Mouse (Mus musculus): Measurements from ENCODE around the gene Parm1. TPM values are rescaled to one million over a fixed set of nuclear protein-coding genes. Genes with fewer than 3 reads are reported as not detected.

The Parm1 gene
- total RNA-seq, 4 experiments from 2014 or later = 99.4 to 150 (median 100) TPM

DNA sequence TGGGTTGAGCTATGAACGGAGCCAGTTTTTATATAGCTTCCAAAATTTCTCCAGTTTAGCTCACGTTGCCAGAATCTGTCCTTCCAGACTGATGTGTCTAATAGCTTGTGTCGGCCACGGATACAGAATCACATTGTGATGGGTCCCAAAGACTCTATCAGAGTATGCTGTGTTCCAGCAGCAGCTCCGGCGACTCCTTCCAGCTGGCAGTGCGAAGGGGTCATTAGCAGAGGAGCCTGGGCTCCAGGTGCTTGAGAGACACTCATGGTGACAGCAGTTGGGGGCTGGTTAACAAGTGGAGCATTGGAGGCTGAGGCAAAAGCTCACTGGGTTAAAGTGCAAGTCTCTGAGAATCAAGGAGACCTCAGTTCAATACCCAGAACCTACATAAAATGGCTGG, 61.5 kb downstream of the Parm1 start:
- no peak for DNase-seq

- DNase-seq = no peak
Observed at GRCm38 (mm10) chr5:91581799-91582198, 64.4 kb downstream of the Parm1 start.

- no peak for DNase-seq
Observed at GRCm38 (mm10) chr5:91586206-91586605, 68.8 kb downstream of the Parm1 start.

DNA sequence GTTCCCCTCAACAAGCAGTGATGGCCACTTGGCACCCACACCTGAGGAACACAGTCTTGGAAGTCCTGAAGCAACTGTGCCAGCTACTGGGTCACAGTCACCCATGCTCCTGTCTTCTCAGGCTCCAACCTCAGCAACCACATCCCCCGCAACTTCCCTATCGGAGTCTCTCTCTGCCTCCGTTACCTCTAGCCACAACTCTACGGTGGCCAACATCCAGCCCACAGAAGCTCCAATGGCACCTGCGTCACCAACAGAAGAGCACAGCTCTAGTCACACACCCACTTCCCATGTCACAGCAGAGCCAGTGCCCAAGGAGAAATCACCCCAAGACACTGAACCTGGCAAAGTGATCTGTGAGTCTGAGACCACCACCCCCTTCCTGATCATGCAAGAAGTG, 76.7 kb downstream of the Parm1 start:
- no peak for DNase-seq

GRCm38 (mm10) chr5:91597216-91597615, 79.8 kb downstream of the Parm1 start:
- DNase-seq = no peak

GRCm38 (mm10) chr5:91599801-91600200, 82.4 kb downstream of the Parm1 start:
- no peak for DNase-seq

- no peak for DNase-seq
Observed at GRCm38 (mm10) chr5:91603347-91603746, 85.9 kb downstream of the Parm1 start.

DNA sequence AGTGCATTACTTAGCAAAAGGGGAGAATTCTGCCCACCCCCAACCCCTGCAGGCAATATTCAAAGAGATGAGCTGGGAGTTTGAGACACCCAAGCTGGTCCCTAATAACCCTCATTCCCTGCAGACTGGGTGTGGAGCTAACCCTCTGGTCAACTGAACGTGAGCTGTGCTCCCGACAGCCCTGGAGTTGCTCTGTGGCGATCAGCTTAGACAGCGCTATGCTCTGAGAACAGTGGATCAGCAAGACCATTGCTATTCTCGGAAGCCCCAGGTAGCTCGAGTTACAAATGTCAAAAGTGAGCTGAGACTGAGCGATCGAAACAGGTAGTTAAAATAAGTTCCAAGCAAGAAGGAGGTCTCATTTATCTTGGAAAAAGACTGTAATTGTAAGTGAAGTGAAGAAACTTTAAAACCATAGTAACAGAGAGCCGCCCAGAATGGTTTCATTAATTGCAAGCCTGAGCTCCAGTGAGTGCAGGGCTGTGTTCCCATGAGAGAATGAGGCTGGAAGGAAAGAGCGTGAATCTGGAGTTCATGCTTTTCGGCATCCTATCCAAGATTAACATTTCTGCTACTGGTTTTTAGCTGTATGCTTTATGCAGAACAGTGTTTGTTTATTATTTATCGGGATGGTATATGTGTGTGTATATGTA, 86.5 kb downstream of the Parm1 start:
- DNase-seq = no peak

GRCm38 (mm10) chr5:91607234-91607633, 89.8 kb downstream of the Parm1 start:
- no peak for DNase-seq

DNA sequence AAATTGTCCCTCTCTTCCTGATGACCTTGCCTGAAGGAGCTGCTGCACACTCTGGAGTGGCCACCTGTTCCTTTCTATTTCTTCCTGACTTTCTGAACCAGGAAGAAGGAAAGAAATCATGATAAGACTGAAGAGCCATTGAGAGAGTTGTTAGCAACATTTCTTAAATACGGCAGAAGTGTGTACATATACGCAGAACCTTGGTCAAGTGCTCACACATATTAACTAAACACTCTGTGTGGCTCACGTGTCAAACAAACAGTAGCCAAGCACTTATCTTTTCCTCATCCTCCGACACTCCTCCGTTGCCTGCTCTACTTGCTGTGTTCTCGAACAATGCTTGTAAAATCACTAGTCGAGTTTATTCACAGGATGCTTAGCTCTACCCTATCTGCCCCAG, 90.4 kb downstream of the Parm1 start:
- DNase-seq = no peak

DNA sequence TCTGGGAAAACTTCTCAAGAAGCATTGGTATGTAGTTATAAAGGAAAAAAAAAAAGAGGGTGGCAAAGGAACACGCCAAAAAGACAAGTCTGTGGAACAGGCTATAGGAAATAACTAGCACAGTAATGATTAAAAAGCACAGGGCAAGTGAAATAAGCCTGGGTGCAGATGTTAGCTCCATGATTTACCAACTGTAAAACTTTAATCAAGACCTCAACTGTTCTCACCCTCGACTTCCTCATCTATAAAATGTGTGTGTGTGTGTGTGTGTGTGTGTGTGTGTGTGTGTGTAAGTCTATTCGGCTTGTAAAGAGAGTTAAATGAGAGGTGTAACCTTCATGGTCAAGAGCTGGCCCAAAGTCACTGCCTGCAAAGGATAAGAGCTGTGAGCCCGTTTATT, 91.6 kb downstream of the Parm1 start:
- no peak for DNase-seq

- no peak for DNase-seq
Observed at GRCm38 (mm10) chr5:91609511-91610300, 92.3 kb downstream of the Parm1 start.

DNA sequence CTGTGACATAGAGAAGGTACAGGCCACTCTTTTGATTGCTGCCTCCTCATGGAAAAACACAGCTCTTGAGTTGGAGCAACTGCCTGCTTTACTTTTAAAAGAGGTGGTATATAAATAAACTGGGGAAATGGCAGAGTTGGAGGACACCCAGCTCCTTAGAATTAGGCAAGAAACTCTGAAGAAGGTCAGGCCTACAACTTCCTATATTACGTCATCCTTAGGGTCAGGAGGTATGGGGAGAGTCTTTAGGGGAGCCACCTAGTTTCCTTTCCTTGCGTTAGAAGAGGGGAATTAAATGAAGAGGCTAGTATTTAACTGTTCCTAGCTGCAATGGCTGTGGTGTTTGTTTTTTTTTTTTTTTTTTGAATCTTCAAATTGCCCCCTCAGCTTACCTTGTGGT, 93.1 kb downstream of the Parm1 start:
- DNase-seq = no peak

GRCm38 (mm10) chr5:91611589-91611988, 94.2 kb downstream of the Parm1 start:
- DNase-seq = no peak

DNA sequence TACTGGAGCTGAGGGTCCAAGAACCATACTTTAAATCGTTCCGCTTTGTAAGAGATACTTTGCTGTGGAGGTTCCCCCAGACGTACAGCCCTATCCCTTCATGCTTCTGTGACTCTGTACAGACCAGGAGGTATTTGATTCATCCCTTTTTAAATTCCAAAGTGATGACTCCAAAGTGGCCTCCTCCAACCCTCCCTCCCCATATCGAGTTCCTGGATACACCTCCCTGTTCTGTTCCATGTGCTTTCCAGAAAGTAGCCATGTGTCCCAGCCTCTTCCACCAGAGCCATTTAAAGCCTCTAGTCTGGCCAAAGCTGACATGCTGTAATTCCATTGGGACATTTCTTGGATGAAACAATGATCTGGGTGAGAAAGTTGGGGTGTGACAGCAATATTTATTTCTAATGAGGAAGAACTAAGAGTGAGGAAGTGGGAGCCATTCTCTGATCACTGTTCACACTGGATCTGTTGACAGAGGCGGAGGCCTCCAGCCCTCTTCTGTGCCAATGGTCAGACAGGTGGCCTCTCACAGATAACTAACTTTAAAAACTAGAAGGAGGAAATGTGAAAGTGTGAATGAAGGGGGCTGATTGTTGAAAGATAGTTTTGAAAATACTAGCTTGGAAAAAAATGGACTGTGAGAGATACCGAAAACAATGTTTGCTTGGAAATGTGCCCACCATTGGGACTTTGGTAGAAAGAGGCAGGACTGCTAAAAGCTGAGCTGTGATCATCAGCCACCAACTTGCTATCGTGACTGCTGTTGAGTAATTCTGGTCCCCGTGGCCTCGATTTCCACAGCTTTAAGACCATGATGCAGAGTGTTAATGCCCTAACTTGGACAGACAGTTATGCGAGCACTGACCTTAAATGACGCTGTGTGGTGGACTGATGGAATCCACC, 100.2 kb downstream of the Parm1 start:
- no peak for DNase-seq

DNA sequence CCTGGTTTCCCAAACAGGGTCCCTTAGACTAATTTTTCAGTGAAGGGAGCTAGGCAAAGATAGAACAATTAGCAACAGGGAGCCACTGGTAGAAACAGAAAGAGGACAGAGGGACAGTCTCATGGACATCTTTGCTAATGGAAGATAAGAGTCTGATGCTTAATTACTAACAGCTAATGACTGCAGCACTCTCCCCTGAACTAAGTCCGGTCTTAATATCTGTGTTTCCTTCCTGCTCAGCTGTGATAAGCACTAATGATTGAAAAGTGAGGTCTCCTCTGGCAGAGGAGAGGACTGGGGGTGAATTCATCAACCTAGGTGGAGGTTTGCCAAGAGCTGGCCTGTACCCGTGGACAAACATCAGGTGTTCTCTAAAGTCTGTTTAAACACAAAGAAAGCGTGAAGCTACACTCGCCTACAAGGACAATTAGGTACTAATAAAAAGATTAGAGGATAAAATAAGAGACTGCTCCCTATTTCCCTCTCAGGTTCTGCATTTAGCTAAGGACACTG, 101.3 kb downstream of the Parm1 start:
- no peak for DNase-seq

GRCm38 (mm10) chr5:91621197-91621596, 103.8 kb downstream of the Parm1 start:
- peak; percentile 23 for DNase-seq

- no peak for DNase-seq
Observed at GRCm38 (mm10) chr5:91626823-91627222, 109.4 kb downstream of the Parm1 start.

DNA sequence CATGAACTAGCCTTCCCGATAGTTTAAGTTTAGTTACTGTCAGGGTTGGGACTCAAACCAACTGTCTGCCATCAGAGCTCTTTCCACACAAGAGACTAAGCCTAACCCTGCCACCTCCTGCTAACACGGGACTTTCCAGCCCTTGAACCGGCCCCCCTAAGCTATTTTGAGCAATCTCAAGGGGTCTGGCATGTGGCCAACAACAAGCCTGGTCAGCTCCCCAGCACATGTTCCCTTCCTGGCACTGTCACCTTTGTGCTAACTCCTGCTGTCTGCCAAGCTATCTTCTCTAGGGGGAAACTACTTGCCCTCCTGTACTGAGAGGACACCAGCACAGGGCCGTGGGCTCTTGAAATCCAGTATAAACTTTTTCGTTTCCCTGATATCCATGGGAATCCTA, 112.1 kb downstream of the Parm1 start:
- DNase-seq = peak; percentile 36

- DNase-seq = no peak
Observed at GRCm38 (mm10) chr5:91651330-91651729, 133.9 kb downstream of the Parm1 start.

DNA sequence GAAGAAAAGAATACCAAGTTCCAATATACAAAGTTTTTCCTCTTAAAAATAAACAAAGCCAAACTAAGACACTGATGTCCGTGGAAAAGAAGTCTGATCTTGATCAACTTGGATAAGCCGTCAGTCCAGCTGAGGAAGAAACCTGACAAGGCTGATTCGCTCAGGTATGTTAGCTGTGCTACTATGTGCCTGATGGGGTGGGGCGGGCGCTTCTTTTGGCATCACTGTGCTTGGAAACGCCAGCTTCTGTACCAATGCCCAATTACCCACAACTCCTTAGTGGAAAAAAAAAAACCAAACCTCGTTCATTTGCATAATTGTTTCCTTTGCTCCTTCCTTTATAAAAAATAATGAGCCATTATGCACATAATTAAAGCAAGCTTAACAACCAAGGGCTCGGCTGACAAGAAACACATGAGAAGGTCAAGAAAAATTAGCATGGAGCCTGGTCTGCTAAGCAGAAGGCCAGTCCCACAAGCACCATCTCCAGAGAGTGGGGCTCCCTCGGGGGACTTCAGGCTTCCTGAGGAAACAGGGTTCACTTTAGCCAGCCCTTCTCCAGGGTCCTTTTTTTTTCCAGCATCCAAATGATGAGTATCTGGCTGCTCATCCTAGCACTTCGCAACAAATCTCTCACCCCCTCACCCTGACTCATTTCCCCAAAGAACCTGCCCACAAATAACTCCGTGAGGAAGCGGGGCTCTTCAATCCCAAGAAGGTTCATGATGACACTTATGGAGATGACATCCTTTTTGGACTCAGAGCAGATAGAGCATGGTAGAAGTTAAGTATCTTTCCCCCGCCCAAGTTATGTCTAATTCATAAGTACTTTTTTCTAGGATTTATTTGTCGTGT, 135.9 kb downstream of the Parm1 start:
- DNase-seq = no peak

Measured in adrenal gland, adult 8-10 months (tissue).